Mouse (Mus musculus): ENCODE data around the gene 1700001P01Rik.
A peak's percentile ranks its signal among the peaks of the same experiment; 100 is the strongest.

Gene 1700001P01Rik

GRCm38 (mm10) chr11:97810356-97810755 is 34.6 kb upstream of the 1700001P01Rik start:
- peak; percentile 75 to 88 for DNase-seq (ENCODE audit: inconsistent age in 2 of 2, low spot score in 1 of 2)

DNA sequence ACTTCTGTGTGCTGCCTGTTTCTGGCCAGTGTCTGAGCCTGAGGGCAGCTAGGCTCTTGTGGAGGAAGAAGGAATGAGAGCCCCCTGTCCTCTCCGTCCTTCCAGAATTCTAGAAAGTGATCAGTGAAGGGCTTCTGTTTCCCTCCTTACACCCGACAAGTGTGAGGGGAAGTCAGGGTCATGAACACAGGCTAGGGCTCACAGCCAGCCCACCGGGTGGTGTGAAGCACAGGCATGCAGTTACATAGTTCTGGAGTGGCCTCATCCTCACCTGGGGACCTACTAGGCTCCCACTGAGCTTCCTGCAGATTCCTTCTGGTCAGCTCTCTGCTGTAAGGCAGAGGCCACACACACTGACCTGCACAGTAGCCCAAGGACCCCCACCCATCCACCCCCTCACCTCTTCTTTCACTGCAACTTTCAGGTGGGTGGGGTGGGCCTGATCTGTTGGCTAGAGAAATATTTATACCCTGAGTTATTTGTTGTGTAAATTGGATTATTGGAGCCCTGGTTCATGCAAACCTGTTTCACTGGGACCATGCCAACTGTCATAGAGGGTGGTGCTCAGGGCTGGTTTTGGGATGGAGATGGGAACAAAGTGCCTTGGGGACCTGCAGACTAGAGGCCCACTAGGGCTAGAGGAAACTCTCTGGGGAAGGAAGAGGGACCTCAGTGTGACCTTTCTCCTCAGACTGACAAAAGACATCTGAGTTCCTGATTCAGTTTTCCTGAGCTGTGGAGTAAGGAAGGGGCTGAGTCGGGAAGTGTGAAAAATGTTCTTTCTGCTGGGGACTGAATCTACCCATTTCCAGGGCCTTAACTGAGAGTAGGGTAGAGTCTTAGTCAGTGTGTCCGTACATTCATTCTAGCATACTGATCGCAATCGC is 33.8 kb upstream of the 1700001P01Rik start:
- DNase-seq (ENCODE audit: inconsistent age in 2 of 2, low spot score in 1 of 2), result peak in 1 of 2 experiments; percentile 68

DNA sequence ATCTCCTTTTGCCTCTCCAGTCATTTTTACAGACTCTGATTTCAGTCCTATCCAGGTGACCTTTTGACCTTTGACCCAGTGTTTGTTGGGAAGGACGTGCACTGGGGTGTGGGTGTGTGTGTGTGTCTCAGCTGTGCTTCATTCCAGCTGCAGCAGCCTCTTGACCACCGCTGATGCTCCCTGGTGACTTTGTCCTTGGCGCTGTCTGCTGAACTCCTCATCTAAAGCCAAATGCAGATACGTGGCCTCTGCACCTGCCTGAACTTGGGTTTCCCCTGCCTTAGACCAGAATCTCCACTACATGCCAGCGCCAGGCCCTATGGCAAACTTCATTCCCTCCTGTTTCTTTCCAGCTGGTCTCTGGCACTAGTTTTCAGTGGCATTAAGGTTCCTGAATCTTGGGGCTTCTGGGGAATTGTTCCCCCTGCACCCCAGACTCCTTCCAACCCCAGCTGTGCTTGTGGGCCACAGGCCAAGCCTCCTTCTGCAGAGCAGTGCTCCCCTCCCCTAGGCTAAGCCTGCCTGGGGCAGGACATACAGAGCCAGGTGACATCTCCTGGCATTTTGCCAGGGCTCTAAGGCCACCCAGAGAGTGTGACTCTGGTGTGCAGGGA is 33.0 kb upstream of the 1700001P01Rik start:
- DNase-seq (ENCODE audit: inconsistent age in 2 of 2, low spot score in 1 of 2), result peak; percentile 66 to 76

DNA sequence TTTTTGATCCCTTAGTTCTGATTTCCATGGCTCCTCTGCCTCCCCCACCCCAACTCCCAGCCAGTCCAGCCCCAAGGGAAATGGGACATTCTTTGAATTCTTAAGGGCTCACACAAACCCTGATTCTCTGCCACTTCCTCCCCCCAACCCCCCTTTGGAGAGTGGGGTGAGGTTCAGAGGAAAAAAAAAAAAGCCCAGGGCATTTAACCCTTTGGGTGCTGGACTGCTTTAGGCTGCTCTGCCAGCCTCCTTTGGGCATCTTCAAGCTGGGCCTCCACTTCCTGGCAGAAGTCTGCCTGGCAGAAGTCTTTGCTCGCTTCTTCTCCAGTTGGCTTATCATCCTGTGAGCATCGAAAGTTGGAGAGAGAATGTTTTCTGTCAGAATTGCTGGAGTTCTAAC is 32.4 kb upstream of the 1700001P01Rik start:
- DNase-seq (ENCODE audit: inconsistent age in 2 of 2, low spot score in 1 of 2), result peak; percentile 49 to 71

- no peak for DNase-seq (ENCODE audit: inconsistent age in 2 of 2, low spot score in 1 of 2)
Measured at GRCm38 (mm10) chr11:97807626-97808025, 31.9 kb upstream of the 1700001P01Rik start.

- DNase-seq (ENCODE audit: inconsistent age in 2 of 2, low spot score in 1 of 2), result no peak
Measured at GRCm38 (mm10) chr11:97806613-97806964, 30.9 kb upstream of the 1700001P01Rik start.

GRCm38 (mm10) chr11:97805662-97806612 is 30.2 kb upstream of the 1700001P01Rik start:
- DNase-seq (ENCODE audit: inconsistent age in 2 of 2, low spot score in 1 of 2), result peak; percentile 38 to 75

DNA sequence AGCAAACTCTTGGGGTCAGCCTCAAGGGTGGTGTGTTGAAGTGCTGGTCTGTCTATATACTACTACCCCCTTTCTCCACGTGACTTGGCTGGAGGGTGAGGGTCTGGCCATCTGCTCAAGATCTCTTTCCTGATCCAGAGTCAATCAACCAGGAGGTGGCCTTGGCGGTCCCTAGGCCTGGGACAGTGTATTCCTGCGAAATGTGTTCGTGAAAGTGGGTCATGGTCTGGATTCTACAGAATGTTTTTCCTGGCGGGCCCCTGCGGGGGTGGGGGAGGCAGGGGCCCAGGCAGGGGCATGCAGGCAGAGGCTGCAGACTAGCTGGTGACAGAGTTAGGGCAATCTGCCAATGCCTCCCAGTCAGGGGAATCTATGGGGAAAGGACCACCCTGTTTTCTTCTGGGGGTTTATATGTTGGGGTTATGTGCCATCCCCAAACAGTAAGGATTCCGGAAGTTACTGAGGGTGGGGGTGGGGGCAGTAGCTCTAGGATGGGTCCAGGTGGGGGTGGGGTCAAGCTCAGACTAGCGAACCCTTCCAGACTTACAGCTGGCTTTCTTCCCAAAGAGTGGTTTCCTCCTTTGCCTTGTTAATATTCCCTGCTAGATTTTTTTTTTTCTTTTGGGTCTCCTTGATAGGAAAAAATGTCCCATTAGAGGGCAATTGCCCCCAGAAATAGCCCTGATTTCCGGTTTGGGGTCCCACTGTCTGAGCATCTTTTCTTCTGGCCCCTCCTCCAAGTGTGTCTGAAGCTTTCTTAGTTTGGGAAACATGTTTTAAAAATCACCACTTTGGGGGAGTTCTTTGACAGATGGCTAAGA is 29.3 kb upstream of the 1700001P01Rik start:
- peak; percentile 82 to 86 for DNase-seq (ENCODE audit: inconsistent age in 2 of 2, low spot score in 1 of 2)

DNA sequence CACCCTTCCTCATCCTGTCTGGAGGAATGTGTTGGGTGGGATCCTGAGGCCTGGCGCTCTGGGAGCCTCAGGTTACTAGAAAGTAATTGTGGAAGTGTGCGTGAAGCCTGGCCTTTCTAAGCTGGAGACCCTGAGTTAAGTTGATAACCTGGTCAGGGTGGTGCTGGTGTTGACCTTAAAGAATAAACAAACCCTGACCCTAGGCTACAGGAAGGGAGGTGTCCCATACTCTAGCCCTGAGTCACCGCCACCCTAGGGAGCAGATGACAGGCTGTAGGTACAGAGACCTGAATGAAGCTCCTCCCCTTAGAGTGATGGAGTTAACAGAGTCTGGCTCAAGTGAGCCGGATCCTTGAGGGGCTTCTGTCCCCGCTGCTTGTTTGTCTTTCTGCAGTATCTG is 28.1 kb upstream of the 1700001P01Rik start:
- DNase-seq (ENCODE audit: inconsistent age in 2 of 2, low spot score in 1 of 2), result peak; percentile 35 to 64

DNA sequence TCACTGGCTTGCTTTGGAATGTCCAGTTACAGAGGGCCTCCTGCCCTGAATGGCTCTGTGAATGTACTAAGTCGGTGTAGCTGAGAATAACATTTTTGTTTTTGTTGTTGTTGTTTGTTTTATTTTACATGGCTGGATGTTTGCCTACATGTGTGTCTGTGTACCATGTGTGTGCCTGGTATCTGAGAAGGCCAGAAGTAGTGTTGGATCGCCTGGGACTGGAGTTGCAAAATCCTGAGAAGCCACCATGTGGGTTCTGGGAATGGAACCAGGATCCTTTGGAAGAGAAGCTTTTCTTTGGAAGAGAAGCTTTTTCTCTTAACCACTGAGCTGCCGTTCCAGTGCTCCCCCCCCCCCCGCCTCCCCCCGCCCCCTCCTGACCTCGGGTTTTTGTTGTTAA is 26.8 kb upstream of the 1700001P01Rik start:
- DNase-seq (ENCODE audit: inconsistent age in 2 of 2, low spot score in 1 of 2), result peak in 1 of 2 experiments; percentile 66

DNA sequence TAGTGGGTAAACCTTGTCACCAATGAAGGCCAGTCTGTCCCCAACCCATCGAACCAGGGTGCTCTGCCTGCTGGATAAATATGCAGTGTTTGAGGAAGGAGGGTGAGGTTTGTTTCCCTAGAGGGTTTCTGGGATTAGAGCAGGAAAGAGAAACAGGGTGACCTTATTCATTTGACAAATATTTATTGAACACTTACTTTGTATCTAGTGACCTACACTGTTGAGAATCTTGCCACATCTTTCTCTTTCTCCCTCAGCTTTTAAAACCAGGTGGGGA is 26.4 kb upstream of the 1700001P01Rik start:
- DNase-seq (ENCODE audit: inconsistent age in 2 of 2, low spot score in 1 of 2), result no peak

DNA sequence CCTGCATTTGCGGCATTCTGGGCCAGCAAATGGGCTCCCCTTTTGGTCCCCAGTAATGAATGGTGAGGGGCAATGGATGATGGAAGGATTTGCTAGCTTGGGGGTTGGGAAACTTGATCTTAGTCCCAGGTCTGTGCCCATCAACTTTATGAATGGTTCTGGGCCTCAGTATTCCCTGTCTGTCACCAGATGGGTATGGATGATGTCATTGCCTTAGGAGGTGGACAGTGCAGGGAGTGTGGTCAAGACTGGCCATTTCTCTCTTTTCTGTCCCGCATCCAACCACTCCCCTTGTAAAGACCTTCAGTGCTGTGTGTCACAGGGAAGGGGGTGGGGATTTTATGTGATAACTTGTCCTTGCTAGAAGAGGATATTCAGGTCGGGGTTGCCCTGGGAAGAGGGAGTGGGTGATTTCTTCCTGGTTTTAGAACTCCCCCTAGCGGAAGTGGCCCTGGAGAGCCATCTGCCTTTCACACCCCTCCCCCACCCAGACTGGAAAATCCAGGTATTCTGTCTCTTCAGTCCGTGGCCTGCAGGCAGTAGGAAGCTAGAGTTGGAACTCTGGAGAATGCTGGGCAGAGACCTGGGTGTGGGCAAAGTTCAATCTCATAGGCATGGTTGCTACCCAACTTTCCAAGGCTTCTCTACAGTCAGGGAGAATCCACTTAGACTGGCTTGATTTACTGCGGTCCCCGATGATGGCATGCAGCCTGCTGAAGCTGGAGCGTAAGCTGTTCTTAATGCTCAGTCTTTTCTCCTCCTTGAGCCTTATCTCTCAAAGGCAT is 25.9 kb upstream of the 1700001P01Rik start:
- peak; percentile 84 to 96 for DNase-seq (ENCODE audit: inconsistent age in 2 of 2, low spot score in 1 of 2)

DNA sequence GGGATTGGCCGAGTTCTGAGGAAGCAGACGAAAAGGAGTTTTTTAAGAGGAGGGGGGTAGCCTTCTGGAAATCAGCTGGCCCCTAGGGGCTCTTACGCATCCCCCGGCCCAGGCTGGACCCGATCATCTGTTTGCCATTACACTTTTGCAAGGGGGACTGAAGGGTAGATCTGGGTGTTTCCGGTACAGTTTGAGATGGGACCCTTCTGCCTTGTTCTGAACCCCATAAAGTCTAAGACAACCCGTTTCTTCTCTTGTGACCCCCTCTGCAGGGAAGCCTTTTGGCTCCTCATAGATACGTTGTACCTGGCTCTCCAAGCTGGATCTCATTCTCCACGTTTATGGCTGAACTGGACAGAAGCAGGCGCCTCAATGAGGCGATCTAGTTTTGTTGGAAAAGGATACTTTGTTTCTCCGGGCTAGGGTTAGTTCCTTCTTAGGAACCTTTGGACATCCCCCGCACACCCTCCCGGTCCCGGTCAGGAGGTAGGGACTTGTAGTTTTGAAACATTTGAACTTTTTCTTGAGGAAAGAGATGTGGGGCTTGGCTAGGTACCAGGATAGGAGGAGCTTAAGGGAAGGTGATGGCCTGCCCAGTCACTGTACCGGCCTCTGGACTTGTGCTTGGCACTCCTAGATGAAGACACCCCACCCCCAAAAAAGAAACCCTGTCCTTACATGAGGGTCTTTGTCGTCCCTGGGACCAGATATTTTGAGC is 25.1 kb upstream of the 1700001P01Rik start:
- DNase-seq (ENCODE audit: inconsistent age in 2 of 2, low spot score in 1 of 2), result peak; percentile 73 to 90

DNA sequence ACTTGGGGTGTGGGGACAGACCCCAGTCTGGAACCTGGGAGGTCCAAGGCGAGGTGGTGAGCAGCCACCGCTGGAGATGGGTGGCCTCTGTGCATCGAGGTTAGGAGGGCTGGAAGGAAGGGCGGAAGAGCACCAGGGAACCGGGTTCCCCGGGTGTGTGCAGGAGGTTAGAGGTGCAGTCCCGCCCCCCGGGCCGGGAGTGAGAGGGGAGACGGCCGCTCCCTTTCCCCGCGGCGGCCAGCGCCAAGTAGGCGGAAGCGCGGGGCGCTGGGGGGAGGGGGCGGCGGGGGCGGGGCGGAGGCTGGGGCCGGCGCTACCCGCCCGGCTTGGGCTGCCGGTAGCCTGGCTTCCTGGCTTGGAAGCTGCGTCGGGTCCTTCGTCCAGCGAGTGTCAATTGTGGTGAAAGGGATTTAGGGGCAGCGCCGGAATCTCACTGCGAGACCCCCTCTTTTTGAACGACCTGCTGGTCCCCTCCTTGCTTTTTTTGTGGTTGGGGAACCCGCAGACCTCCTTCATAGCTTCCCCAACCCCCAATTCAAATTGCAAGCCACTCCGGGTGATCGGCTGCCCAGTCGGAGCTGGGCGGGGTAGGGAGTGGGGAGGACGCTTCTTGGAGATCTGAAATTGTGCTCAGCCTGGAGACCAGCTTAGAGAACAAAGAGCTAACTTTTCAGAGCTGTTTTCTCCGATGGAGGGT is 24.4 kb upstream of the 1700001P01Rik start:
- DNase-seq (ENCODE audit: inconsistent age in 2 of 2, low spot score in 1 of 2), result peak; percentile 88 to 93

DNA sequence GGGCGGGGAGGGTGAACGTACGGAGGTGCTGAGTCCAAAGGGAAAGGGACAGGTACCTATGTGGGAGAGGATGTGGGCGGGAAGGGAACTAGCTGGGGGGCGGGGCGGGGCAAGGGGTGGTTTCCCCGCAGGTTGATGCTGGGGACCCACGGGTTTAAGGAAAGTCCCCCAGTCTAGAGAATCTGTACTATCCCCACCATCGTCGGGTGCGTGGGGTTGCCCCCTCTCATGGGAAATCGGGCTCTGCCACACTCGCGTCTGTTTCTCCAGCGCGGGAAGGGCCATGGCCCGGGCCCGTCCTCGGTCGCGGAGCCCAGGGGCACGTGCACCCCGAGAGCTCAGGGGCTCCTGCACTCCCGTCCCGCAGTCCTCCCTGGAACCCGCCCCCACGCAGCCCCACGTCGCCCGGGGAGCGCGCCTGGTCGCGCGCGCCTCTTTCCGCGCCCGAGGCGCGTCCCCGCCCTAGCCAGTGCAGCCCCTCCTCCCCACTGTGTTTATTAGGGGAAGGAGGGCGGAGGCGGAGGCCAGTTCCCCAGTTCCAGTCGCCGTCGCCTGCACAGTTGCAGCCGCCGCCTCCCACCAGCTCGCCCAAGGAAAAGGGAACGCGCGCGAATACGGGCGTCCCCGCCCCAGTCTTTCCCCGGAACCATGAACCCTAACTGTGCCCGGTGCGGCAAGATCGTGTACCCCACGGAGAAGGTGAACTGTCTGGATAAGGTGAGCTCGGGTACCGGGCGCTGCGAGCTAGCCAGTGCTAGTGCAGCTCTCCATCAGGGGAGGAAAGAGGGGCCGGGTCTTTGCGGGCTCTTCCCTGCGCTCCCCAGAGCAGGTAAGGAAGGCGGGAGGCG is 23.7 kb upstream of the 1700001P01Rik start:
- peak; percentile 93 to 98 for DNase-seq (ENCODE audit: inconsistent age in 2 of 2, low spot score in 1 of 2)

DNA sequence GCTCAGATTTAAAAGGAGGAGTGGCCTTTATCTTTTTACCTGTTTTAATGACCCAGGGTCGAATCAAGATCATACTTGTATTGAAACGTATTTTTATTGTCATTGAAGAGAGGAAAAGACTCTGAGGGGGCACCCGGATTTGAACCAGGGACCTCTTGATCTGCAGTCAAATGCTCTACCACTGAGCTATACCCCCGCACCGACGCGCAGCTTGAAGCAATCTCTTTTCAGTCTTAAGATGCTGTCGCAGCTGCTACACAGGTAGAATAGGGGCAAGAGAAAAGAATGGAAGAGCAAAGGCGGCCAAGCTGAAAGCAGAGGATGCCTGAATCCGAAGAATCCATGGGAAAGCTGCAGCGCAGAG is 23.0 kb upstream of the 1700001P01Rik start, which contains the start of gene Lasp1:
Lasp1 (plus strand) TSS at position 219 of the 364 bp plus-strand sequence.
- peak; percentile 92 to 98 for DNase-seq (ENCODE audit: inconsistent age in 2 of 2, low spot score in 1 of 2)

DNA sequence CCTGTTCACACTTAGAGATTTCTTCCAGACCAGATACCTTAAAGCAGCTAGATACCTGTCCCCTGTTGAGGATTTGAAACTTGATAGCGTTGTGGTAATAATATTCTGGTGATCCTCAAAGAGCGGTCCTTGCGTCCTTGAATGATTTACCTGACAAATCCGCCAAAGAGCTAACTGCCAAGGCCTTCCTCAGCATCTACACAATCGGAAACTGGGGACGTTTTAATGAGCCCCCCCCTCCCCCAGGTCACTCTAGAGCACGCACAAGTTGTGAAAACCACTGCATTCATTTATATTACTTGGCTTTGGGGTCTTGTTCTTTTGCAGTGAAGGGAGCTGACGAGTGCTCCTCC is 22.3 kb upstream of the 1700001P01Rik start:
- DNase-seq (ENCODE audit: inconsistent age in 2 of 2, low spot score in 1 of 2), result no peak

Measured in adrenal gland, adult (tissue).